Mouse (Mus musculus) right cerebral cortex, postnatal 14 days (tissue): Measurements from ENCODE around the gene Reln.

Experiments
- DNase-seq: peaks from one replicate; pipeline ENCODE4 v3.0.0; 2022

The Reln gene

DNA sequence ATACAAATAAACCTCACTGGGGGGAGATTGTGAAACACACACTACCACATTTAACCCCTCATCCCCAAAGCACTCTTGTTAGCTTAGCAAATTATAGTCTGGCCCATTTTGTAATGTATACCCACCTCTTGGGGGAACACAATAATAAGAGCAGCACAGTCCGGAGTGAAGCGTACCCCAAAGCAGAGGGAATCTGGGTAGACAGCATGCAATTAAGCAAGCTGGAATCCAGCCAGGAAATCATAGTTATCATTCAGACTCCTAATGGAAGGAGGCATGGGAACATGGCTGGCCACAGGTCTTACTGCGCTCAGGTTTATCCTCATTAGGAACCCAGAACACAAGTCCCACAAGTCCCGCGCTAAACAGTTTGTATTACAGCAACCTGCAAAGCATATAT is 249.5 kb downstream of the Reln start:
- DNase-seq = no peak

DNA sequence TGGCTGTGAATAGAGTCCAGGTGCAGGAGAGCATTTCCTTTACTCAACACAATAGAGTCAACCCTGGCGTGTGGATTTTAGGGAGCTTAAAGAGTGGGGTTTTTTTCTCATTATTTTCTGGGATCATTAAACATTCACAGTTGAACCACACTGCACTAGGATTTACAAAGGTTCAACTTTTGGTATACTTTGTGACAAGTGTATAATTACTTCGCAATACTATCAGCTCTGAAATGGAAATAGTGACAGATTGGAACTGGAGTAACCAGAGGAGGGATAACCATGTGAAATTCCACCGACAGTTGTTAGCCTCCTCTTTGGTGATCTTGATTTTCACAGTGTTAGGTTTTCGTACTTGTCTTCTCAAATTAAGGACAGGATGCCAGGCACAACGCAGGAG is 250.5 kb downstream of the Reln start:
- DNase-seq = no peak

DNA sequence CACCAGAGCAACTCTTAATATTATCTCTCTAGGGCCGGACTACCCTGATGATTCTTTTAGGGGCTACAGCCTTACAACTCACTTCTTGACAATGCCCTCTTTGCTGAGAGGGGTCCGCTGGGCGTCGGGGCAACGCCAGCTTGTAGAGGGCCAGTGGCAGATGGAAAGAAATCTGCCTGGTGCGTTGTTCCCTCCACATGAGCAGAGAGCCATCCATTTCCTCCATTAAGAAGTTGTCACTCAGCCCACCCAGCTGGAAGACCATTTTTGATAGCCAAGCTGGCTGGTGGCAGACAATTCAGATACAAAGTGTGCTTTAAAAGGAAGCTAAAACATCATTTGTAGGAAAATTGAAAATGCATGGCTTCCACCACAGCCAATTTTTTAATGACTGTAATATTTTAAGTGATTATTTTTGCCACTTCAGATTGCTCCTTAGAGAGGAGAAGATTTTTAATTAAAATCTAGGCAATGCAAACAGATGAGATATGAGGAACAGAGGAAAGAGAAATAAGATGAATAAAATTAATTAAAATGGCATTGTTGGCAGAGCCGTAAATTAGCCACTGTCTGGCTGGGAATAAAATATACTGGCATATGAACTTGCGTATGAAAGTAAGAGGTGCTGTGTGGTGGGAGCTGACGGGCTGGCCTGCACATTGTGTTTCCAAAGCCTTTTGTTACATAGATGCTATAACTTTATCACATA is 251.2 kb downstream of the Reln start:
- DNase-seq = no peak

DNA sequence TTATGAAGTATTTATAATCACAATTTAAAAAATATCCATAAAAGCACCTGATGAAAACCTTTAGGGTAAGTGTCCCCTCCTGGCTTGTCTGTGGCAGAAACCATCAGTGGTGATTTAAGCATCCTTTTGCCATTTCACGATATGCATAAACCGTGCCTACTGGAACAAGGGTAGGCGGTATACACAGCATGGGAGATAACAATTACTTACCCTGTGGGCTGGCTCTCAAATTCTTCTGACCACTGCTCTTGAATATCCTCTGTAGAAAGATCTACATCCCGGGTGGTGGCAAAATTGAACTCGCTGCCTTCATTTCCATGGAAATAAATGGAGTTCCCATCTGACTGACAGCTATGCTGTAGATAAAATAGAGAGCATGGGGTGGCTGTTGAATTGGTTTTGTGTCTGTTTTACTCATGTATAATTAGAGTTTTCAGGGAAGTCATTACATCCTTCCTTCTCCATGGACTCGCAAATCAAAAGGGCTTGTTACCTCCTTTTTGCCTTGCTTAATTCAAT is 264.0 kb downstream of the Reln start:
- no peak for DNase-seq

DNA sequence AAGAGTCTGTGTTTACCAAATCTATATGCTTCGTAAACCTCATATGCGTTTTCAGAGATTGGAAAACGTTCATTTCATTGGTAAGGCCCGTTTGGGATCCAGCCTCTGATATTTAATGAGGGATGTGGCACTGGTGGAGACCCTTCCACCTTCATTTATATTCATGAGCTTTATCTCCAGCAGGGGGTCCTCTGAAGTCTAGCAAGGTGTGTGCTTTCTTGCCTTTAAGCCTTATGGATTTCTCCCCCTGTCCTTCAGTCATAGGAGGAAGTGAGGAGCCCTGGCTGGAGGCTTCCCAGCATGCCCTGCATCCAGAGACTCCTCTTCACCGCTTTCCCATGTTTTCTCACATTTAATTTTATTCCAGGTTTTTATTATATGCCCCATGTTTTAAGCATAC is 269.5 kb downstream of the Reln start:
- DNase-seq = no peak

DNA sequence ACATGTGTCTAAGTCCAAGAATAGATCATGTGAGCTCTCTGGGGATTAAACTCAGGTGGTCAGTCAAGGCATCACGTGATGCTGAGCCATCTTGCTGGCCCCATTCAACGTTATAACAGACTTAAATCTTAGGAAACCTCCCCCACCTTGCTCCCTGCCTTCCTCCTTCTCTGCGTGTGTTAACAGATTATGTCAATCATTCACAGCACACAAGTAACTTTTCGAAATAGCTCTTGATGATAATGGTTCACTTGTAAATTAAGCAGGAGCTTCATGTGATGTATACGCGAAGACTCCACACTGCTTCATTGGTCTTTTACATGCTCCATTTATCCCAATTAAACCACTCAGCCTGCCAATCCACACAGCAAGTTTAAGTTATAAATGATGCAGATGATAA is 271.9 kb downstream of the Reln start:
- no peak for DNase-seq

DNA sequence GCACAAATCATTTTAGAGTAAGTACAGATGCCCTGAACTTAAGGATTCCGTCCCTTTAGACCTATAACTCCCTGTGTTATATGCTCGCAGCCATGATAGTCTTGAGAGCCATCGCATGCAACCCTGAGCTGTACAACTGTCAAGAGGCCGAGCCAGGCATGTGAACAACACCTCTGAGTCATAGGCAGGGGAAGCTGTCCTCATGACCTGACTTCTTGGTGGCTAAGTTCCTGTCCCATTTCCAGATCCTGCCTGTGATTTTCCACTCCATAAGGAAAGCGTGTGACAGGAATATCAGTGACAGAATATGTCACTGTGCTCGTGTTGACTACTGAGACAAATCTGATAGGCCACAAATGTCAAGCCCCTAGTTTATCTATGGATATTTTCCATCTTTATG is 285.3 kb downstream of the Reln start:
- DNase-seq = no peak

DNA sequence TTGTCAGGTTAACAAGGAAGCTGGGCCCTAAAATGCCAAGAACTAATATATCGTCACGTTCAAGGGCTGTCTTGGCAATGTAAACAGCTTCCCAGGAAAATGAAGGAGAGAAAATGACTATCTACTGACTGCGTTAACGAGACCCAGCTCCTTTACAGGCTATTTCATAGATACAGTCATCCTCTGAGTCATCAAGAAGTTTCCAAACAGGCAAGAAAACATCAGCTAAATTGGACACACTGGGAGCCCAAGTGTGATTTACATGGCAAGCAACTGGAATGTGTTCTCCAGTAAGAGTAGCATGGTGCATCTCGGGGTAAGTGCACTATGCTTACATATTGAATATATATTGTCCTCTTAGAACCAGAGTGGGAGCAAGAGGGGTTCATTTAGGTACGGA is 302.7 kb downstream of the Reln start:
- DNase-seq = no peak

DNA sequence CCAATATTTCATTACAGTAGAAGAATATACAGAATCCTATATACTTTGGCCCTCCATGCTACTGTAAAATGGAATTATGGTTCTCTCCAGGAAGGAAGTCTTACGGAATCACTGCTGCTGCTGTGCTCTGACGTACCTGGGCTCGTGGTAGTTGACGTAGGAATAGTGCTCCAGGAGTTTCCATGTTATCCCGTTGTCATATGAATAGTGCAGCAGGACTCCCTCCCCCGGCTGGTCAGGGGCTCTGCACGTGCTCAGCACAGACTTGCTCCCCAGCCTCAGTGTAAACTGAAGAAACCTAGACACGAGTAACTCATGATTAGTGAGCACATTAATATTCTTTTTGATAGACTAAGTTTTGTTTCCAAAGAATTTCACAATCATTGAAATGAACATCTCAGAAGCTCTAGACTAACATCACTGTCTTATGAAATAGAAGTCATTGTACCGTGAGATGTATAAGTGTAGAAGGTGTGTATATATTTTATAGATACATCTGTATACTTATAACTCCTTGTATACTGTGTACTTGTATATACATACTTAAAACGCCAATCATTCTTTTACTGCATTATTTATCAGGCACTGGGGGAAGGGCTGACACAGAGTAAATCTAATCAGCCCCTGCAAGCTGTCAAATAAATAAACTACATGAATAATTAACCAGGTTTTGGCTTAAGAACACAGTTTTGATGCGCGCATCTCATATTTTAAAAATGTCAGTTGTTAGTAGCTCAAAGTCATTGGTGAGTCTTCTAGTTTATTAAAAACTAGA is 304.9 kb downstream of the Reln start:
- DNase-seq = no peak

DNA sequence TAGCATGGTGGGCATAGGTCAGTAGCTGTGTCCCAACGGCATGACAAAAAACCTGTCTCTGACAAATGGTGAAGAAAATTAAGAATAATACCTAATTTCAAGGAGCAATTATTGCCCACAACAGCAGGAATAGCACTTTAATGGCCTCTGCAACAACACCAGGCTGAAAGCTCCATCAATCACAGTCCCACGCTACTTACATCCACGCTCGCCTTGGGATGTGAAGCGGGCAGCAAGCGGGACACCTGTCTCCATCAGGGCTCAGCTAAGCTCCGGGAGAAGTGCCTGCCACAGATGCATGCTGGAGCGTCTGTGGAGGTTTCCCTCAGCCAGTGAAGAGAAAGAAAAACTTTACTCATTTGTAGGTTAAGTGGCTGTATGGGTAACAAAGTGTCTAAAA is 309.3 kb downstream of the Reln start:
- no peak for DNase-seq

DNA sequence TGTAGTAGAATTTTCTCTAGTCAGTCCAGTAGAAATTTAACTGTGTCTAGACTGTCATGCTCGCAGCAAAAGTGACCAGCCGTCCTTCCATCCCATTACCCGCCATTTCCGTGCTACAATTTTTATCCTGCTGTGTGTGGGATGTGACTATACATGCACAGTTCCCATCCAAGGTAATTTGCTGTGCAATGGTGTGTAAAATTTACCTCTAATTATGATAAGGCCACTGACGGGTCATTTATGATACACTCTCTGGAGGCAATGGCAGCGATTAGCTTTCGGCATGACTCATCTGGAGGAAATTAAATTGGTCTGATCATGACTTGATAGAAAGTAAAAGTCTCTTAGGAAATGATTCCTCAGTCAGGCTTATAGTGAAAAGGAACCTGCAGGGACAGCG is 311.5 kb downstream of the Reln start:
- DNase-seq = no peak

DNA sequence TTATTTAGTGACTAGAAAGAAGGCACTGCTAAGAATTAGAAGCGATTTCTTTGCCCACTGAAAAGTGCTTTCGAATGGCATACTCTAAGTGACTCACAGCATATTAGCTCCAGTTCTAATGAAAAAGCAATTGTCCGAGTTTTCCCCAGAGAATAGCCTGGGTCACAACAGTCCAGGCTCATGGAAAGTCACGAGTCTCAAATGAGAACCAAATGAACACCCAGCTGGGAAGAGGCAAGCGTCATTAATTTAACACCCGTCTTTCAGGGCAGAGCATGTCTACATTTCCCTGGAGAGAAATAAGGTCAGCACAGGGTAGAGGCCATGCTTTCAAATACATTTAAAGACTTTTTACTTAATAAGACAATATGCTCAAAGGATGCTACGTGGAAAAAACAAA is 312.8 kb downstream of the Reln start:
- no peak for DNase-seq

DNA sequence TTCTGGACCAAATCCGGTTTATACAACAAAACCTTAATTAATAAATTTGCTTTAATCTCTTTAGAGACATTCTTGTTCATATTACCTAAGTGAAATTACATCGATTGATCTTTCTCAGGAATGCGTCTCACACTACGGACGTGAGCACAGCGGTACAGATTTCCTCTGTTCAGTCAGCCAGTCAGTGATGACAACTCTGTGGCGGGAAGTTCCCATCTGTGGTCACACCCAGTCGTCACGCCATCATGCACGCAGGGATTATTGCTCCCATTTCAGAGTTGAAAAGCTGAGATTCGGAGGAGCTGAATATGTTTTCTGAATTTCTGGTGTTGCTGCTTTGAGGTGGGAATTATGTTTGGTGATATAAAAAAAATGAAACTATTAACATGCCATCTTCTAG is 316.1 kb downstream of the Reln start:
- no peak for DNase-seq

DNA sequence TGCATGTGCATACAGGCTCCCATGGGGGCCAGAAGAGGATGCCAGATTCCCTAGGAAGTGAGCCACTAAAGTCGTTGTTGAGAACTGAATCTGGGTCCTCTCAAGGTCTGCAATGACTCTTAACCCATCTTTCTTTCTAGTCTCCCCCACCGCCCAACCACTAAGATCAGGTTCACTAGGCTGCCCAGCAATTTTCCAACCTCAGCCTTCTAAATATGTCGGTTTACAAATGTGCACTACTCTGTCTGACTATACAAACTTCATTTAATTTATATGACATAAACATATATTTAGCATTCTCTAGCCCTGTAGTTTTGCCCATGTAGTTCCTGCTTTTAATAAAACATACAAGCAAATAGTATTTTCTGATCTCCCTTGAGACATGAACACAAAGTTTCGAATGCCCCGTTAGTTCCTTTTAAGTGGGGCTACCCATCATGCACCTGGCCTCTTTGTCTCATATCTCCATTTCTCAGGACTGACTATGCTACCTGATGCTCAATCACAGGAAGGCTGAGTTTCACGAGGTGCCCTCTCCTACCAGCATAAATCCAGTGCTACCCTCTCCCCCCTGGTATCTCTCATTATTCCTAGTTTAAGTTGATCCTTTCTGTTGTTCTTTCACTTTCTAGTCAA is 317.1 kb downstream of the Reln start:
- no peak for DNase-seq

DNA sequence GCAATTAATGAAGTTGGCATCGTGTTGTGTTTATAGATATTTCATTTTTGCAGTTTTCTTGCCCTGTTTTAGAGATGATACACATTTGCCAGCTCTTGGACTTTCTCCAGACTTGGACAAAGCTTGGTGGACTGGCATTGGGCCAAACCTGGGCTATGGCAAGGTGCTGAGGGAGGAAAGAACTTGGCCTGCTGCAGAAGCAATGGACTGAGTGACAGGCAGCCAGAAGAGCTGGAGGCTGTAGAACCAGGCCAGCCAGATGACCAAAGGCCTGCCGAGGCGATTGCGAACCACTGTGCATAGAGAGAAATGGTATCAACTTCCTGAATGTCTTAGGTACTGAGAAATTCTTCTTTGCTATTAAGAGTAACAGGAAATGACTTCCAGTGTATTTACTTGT is 318.8 kb downstream of the Reln start:
- DNase-seq = no peak

DNA sequence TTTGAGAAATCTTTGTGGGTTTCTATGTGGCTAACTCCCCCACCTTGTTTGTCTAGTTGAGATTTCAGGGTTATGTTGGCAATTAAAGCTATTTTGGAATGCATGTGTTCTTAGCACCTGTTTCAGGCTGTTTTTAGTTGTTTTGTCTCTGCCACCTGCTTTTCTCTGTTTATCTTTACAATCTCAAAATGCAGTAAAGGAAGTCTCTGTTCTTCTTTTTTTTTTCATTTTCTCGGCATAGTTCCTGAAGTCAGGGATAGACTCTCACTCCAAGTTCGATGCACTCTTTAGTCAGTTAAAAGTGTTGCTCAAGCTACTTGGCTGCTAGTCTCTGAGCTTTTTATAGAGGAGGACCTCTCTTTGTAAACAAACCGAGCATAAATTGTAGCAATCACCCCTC is 320.4 kb downstream of the Reln start:
- DNase-seq = no peak

DNA sequence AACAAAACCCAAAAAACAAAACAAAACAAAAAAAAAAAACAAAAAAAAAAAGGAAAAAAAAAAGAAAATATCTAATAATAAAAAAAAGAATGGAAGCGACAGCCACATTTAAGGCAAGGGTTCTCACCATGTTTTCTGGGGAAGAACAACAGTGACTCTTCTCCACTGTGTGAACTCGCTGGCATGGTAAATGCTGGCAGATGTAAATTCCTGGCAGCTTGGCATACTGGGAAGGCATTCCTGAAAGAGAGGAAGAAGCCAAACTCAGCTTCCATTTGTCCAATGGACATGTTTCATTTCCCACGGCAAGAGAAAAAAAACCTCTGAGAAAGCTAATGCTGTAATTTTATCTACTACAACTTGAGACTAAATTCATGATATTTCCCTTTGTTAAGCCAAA is 326.6 kb downstream of the Reln start:
- no peak for DNase-seq

DNA sequence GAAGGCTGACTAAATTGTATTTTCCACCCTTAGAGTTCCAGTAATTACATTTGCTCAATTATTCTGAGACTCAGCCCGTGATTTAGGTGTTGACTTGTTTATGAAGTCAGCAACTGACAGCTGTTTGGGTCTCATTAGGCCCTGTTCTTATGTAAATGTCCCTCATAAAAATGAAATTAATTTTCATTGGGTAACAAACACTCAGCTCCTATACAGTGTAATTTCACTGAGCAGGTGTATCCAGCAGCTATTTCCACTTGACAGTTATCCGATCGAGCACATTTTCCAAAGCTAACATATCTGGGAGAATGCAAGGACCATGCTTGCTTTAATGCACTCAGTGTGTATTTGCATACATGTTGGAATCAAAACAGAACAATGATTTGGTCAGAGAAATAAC is 330.0 kb downstream of the Reln start:
- no peak for DNase-seq

DNA sequence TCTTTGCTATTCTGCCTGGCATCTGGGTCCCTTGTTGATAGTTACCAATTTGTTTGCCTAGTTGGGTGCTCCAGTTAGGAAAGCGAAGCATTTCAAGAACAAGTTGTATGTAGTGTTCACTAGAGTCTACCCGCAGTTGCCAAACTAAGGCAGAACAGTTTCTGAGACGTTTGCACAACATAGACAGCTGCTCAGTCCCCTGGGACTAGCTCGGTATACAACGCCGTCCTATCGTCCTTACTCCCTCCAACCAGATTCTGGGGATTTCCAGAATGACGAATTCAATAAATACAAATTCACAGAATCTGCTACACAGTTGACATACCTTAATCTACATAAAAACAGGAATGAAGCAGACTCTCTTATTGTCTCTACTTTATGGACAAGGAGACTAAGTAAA is 335.4 kb downstream of the Reln start:
- no peak for DNase-seq

DNA sequence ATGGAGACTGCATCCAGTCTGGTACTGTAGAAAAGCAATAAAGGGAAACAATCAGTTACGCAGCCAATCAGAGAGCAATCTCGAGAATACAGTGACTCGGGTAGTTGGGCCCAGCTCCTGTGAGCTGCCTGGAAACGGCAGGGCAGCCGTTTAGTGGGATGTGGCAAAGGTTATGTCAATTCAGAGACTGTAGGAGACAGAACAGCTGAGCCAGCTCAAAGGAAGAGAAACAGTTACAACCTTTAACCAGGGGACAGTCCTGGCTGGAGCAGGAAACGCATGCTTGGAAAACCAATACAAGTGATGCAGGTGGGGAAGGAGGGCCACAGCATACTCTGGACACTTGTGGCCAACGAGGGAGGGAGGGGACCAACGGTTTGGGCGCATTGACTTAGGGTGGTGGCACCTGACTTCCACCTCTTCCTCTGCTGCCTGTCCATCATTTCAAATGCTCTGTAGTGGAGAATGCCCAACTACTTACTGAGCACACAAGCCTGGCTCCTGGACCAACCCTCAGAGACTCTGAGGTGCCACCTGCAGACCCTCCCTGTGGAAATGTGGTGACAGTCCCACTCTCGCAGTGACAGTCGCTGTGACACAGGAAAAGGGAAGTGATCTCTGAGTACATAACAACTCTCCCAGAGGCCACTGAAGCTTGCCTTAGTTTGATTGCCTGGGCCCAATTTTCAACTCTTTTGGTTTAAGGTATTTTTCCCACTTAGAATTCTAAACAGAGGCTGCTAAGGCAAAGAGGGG is 337.0 kb downstream of the Reln start:
- DNase-seq = no peak

DNA sequence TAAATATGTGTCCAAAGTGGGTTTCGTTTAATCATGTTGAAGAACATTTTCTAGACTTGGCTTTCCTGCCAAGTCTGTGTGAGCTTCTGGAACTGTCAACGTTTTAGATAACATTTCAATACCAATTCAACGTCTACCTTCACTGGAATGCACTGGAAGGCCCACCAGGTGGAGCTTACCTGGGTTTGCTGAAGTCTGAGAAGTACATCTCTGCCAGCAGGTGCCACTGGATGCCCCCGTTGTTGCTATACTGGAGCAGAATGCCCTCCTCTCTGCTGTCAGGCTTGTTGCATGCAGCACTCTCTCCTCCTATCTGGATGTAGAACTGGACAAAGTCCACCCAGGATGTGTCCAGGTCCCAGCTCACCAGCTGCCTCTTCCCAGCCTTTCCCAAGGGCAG is 340.6 kb downstream of the Reln start:
- DNase-seq = no peak

DNA sequence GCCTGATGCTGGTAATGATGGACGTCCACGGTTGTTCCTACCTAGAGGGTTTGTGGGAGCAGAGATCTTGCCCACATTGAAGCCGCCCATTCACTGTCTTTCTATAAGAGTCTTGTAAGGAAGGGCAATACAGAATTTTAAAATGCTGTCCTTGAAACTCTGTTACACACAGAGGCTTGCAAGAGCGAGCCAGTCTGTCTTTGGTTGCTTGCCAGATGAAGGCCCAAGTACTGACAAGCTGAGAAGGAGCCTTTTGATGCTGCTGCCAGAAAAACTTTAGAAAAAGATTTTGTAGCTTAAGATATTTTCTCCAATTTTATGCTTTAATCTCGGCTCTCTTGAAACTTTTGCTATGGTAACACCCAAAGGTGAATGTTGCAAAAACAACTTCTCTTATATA is 356.8 kb downstream of the Reln start:
- no peak for DNase-seq

DNA sequence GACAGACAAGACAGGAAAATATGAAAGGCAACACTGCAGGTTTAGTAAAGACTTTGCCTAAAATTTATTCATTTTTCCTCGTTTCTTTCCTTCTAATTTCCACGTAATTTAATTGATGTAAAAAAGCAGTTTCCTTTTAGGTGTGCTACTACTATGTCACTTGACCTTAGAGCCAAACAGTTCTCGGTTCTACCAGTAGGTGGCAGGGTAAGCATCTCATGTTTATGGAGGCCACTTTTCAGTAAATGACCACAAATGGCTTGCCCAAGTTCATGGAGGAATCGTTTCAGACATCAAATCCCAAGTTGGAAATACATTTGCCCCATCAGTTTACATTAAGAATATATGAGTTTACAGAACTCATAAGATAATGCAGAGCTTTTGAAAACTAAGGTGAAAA is 358.2 kb downstream of the Reln start:
- peak; percentile 42 for DNase-seq
